Mouse (Mus musculus) skeletal muscle tissue, adult 2 months (tissue): ENCODE measurements around the gene Lysmd4.

Experiments
- DNase-seq: peaks from one replicate; pipeline ENCODE4 v3.0.0-alpha.2; 2012; ENCODE audit warnings: low read depth, low spot score

Lysmd4 gene

DNA sequence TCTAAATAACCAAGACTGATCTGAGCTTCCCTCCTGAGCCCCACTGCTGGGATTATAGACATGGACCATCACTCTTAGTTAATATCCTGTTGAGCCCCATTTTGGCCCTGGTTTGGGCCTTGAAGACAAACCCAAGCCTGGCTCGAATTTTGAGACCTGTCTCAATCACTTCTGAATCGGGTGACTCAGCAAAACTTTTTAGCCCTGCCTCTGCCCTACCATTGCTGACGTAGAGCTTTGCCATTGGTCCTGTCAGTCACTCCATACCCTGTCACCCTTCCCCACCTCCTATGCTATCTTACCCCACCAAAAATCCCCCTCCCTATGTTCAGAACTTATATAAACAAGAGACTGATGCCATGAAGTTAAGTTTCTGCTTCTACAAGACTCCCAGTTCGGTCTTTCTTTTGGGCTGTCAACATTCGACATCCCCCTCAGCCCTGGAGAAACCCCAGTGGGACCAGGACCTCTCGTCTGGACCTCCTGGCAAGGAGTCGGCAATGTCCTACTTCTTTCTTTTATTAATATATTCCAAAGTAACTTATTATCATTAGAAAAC is 119.8 kb downstream of the Lysmd4 start:
- no peak for DNase-seq

DNA sequence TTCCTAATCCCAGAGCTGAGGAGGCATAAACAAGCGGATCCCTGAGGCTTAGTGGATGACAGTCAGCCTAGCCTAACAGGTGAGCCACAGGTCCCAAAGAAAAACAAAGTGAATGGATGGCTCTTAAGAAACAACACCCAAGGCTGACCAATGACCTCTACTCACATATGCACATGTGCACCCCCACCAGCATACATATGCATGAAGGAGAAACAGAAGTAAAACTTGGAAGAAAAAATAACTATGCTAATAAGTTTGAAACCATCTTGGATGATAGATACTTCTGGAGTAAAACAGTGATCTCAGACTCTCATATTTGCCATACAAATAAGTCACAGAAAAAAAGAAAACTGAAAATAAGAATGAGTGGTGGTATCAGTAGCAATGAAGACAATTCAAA is 122.1 kb downstream of the Lysmd4 start:
- no peak for DNase-seq

DNA sequence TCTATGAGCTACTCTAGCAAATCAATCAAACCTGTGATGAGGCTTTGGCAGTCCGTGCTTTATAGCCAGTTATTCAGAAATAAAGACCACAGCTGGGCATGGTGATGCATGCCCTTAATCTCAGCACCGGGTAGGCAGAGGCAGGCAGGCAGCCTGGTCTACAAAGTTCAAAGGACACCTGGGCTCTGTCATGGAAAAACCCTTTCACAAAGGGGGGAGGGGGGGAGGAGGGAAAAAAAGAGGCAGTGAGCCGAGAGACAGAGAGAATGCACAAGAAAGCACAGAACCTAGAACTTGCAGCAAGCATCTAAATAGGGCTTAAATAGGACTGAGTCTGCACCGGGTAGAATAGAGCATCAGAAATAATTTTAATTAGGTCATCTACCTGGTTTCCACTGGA is 130.6 kb downstream of the Lysmd4 start:
- DNase-seq: no peak

DNA sequence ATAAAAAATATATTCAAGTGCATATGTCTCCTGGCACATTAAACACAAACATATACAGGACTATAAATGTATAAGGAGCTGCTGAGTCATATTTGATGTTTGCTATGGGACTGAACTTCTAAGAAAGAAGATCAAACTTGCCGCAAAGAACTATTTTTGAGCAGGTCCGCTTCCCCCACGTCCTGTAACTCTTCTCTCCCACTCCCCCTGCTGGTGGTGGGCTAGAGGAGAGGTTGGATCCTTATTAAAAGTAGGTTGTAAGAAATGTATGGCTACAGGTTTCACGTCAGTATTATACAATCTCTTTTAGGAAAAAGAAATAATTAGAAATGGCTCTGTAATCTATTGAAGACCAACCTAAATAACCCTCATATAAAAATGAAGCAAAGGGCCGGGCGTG is 131.3 kb downstream of the Lysmd4 start:
- no peak for DNase-seq

DNA sequence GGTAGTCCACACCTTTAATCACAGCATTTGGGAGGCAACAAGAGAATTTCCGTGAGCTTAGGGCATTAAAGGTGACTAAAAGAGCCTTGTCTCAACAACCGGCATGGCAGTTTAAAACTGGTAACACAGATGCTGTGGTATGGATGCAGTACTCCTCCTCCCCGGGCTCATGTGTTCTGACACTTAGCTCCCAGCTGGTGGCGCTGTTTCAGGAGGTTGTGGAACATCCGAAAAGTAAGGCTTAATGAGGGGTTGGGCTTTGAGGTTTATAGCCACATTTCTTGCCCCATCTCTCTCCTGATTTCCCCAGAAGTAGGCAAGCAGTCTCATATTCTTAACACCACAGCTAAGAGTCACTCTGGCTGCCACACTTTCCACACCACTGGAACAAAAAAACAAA is 133.5 kb downstream of the Lysmd4 start:
- no peak for DNase-seq
